Mouse (Mus musculus) splenic B cell, adult 2 months (primary cell): Measurements from ENCODE around the gene Hcn1.

Experiments used
- DNase-seq: peaks from one replicate; pipeline ENCODE4 v3.0.0-alpha.2; 2011; ENCODE audit warnings: low read depth, low spot score
- H3K27me3 ChIP-seq: 2 replicates; pipeline ENCODE4 v1.6.1; 2012; ENCODE audit warnings: mild to moderate bottlenecking, low read length, moderate library complexity, mixed read lengths; ENCODE audit not compliant: control insufficient read depth, poor library complexity, insufficient read depth, severe bottlenecking
- H3K36me3 ChIP-seq: 2 replicates; pipeline ENCODE4 v1.6.1; 2012; ENCODE audit warnings: mild to moderate bottlenecking, low read length, moderate library complexity, mixed read lengths; ENCODE audit not compliant: control insufficient read depth, poor library complexity, insufficient read depth, severe bottlenecking

Gene Hcn1

GRCm38 (mm10) chr13:117659511-117659910 is 57.4 kb downstream of the Hcn1 start:
- no peaks in the 10 kb centered on the region for H3K36me3 ChIP-seq
- no peak for DNase-seq

GRCm38 (mm10) chr13:117662661-117663060 is 60.5 kb downstream of the Hcn1 start:
- no peaks in the 10 kb centered on the region for H3K27me3 ChIP-seq
- H3K36me3 ChIP-seq, result no peaks in the 10 kb centered on the region
- DNase-seq, result no peak

More at GRCm38 (mm10) chr13:117659511-117659910, 57.4 kb downstream of the Hcn1 start:
- no peaks in the 10 kb centered on the region for H3K27me3 ChIP-seq

DNA sequence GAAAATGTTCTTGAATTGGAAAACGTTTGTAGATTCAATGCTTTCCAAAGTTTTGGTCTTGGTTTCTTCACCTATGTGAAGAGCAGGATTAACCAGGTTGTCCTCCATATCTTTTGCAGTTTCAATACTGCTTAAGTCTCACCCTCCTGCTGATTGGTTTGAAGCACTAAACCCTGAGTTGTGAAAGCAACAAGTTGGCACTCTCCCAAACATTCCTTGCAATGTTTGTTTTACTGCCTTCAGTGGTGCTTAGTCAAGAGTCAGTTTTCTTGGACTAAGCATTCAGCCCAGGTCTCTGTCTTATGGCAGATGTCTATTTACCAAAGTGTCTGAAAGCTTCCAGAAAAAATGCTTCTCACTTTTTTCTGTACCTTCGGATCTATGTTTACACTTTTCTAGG is 67.2 kb downstream of the Hcn1 start:
- DNase-seq, result no peak
- no peaks in the 10 kb centered on the region for H3K27me3 ChIP-seq
- no peaks in the 10 kb centered on the region for H3K36me3 ChIP-seq

GRCm38 (mm10) chr13:117671851-117672250 is 69.7 kb downstream of the Hcn1 start:
- DNase-seq, result no peak
- Histone ChIP-seq H3K27me3 (no peaks in the 10 kb centered on the region), H3K36me3 (no peaks in the 10 kb centered on the region)

DNA sequence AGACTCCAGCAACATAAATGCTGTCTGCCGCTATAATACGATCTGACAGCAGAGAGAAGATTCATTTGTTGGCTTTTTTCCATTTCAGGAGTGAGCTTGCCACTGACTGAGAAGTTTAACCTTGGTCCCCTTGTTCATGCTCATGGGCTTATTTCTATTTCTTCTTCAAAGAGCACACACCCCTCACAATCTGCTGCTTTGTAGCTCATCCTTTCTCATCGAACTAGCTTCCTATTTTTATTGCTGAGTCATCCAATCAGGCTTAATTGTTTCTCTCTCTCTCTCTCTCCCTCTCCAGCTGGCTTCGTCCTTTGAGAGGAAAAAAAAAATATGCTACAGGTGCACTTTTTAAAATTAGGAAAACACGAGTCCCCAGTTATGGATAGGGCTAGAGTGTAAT is 74.3 kb downstream of the Hcn1 start:
- no peak for DNase-seq
- no peaks in the 10 kb centered on the region for H3K27me3 ChIP-seq
- H3K36me3 ChIP-seq, result no peaks in the 10 kb centered on the region

GRCm38 (mm10) chr13:117687670-117688069 is 85.5 kb downstream of the Hcn1 start:
- H3K36me3 ChIP-seq, result no peaks in the 10 kb centered on the region
- no peak for DNase-seq
- H3K27me3 ChIP-seq, result no peaks in the 10 kb centered on the region

DNA sequence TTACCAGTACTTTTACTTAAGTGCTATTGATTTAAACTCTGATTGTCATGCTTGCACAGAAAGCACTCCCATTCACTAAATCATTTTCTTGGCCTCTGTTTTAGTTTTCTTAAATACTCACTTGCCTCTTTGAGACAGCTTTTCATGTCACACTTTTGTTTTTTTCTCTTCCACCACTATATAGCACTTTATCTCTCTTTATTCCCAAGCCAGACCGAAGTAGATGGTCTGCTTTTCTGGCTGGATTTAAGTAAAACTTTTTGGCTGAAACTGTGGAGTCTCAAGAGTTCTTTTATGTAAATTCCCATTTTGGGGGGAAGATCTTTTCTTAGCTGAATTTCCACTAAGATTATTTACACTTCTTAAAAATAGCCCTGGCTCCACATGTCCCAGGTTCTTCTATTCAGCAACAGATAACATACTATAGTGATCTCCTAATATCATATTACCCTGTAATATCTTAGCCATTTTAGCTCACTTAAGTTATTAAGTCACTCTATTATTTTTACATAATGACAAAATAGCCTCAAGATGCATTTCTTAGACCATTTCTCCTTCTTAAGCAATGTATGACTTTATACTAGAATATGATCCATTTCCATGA is 92.7 kb downstream of the Hcn1 start:
- H3K27me3 ChIP-seq, result no peaks in the 10 kb centered on the region
- no peaks in the 10 kb centered on the region for H3K36me3 ChIP-seq
- DNase-seq, result no peak

DNA sequence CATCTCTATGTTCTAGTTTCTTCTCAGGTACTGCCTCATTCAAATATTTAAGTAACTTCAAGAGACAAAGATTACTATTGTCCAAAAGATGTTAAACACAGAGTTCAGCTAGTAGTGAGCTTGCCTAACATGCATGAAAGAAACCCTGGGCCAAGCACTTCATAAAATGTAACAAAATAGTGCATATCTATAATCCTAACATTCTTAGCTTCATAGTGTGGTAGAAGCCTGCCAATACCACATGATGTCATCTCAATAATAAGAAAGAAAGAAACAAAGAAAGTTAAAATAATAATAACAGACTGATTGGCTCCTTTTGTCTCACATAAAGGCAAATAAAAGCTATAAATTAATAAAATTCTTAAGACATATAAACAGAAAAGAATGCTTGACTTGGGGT is 103.5 kb downstream of the Hcn1 start:
- no peaks in the 10 kb centered on the region for H3K36me3 ChIP-seq
- DNase-seq, result no peak
- no peaks in the 10 kb centered on the region for H3K27me3 ChIP-seq

GRCm38 (mm10) chr13:117705997-117706396 is 103.9 kb downstream of the Hcn1 start:
- DNase-seq, result no peak
- no peaks in the 10 kb centered on the region for H3K27me3 ChIP-seq
- no peaks in the 10 kb centered on the region for H3K36me3 ChIP-seq

DNA sequence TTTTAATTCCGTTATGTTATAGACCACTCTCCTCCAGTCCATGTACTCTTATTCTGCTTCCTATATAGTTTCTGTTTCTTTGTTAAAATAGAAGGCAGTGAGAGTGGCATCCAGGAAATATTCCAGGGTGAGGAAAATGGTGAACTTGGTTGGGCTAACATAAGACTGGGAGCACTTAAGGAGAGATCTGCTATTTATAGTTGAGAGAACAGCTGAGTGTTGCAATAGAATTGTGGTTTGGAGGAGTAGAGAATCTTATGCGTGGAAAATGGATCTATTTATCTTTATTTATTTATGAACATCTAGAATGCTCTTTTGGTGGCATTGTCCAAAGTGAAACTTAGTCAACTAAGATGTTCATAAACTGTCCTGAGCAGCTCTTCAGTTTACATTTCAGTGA is 104.4 kb downstream of the Hcn1 start:
- DNase-seq, result no peak
- H3K27me3 ChIP-seq, result no peaks in the 10 kb centered on the region
- H3K36me3 ChIP-seq, result no peaks in the 10 kb centered on the region

DNA sequence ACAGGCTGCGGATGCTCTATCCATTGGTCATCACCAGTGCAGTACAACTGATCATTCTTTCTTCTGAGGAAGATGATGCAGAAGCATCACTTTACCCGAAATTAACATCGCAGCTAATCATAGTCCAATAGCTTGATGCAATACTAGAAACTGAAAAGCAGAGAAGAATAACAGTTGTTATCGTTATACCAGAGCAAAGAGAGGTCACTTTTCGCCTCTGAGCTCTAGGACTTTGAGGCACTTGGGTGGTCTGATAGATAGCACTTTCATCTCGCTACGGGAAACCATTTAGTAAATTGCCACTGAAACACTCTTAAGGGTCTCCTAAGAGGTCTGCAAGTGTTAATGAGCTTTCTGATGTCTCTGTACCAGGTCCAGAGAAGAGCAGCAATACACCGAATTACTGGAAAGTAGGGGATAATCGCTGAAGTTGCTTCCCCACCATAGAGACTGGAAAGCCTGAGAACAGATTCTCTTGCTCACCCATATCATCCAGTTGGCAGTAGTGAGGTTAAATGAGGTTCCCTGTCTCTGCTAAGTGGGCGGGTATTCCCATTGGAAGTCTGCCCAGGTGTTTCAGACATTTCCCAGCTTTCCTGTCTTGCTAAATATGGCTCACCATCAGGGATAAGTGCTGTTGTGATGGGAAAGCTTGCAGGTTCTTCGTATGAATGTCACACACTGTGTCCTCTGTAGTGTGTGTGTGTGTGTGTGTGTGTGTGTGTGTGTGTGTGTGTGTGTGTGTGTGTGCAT is 105.0 kb downstream of the Hcn1 start:
- DNase-seq, result no peak

GRCm38 (mm10) chr13:117710811-117711210 is 108.7 kb downstream of the Hcn1 start:
- Histone ChIP-seq H3K27me3 (no peaks in the 10 kb centered on the region), H3K36me3 (no peaks in the 10 kb centered on the region)
- DNase-seq, result no peak

More for the DNA sequence above, 105.0 kb downstream of the Hcn1 start:
- no peaks in the 10 kb centered on the region for H3K27me3 ChIP-seq
- H3K36me3 ChIP-seq, result no peaks in the 10 kb centered on the region

- H3K36me3 ChIP-seq, result no peaks in the 10 kb centered on the region
These were observed 120.0 kb downstream of the Hcn1 start for GRCm38 (mm10) chr13:117722090-117722489.

GRCm38 (mm10) chr13:117724083-117724482 is 122.0 kb downstream of the Hcn1 start:
- no peaks in the 10 kb centered on the region for H3K36me3 ChIP-seq
- H3K27me3 ChIP-seq, result no peaks in the 10 kb centered on the region
- no peak for DNase-seq

More at GRCm38 (mm10) chr13:117722090-117722489, 120.0 kb downstream of the Hcn1 start:
- H3K27me3 ChIP-seq, result no peaks in the 10 kb centered on the region
- DNase-seq, result no peak

GRCm38 (mm10) chr13:117728393-117728792 is 126.3 kb downstream of the Hcn1 start:
- Histone ChIP-seq H3K27me3 (no peaks in the 10 kb centered on the region), H3K36me3 (no peaks in the 10 kb centered on the region)
- DNase-seq, result no peak
